Mouse (Mus musculus) erythroblast, embryonic 14.5 days (primary cell): ENCODE results near the gene Lrrc2.

Source experiments
- GATA1 ChIP-seq: IDR thresholded peaks from 2 replicates; pipeline ENCODE4 v1.6.1; 2012; ENCODE audit warnings: low read length, inconsistent platforms, mixed read lengths
- TAL1 ChIP-seq: IDR thresholded peaks from 3 replicates; pipeline ENCODE4 v1.6.1; 2012; ENCODE audit warnings: low read length, inconsistent platforms, mixed read lengths

DNA sequence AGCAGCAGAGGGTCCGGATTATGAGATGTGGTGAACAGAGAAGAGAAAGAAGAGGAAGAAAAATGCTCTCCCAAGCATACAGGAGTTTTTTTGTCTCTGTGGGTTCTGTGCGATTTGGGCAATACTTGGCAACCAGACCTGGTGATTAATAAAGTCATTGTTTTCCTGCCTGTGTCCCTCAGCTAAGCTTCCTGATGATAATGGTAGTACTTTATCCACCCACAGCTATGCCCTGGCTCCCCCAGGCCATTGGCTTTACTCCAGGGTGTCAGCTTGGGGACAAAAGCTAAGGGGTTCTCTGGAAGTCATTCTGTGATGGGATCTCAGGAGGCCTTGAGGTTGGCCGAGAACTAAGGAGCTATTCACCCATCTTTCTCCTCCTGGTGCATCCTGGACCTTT lies 60.7 kb downstream of the Lrrc2 start:
- TF ChIP-seq GATA1 (no peak), TAL1 (no peak)
